Mouse (Mus musculus) cortical plate, adult 2 months (tissue): ENCODE measurements at regions not wholly inside any gene's neighbourhood (a gene's known extent, or its start where the extent isn't known, plus 50 kb on each side); places are given as distances from the start of the nearest gene placed in this dataset.

Experiments
- CTCF ChIP-seq: fragments of 200-500 bp; IDR thresholded peaks from 2 replicates; pipeline ENCODE4 v1.5.1; 2011; ENCODE audit warnings: mild to moderate bottlenecking, control low read depth, low read length; ENCODE audit not compliant: insufficient read depth; ENCODE audit errors: extremely low read depth
- POLR2A ChIP-seq: fragments of 200-500 bp; IDR thresholded peaks from 2 replicates; pipeline ENCODE4 v1.6.1; 2011; ENCODE audit warnings: mild to moderate bottlenecking, low read length, control low read depth; ENCODE audit not compliant: insufficient read depth; ENCODE audit errors: extremely low read depth

- TF ChIP-seq CTCF (no peak), POLR2A (no peak)
Measured at GRCm38 (mm10) chr9:85455382-85455781, 128.2 kb upstream of the Tent5a start.
